Mouse (Mus musculus) right cerebral cortex, postnatal 4 days (tissue): ENCODE measurements at regions not wholly inside any gene's neighbourhood (a gene's known extent, or its start where the extent isn't known, plus 50 kb on each side); places are given as distances from the start of the nearest gene placed in this dataset.
A peak's percentile ranks its signal among the peaks of the same experiment; 100 is the strongest.

Experiments
- DNase-seq: peaks from one replicate; pipeline ENCODE4 v3.0.0-alpha.2; 2022

GRCm38 (mm10) chr12:27283964-27284363 lies 58.4 kb downstream of the Sox11 start:
- DNase-seq: no peak

DNA sequence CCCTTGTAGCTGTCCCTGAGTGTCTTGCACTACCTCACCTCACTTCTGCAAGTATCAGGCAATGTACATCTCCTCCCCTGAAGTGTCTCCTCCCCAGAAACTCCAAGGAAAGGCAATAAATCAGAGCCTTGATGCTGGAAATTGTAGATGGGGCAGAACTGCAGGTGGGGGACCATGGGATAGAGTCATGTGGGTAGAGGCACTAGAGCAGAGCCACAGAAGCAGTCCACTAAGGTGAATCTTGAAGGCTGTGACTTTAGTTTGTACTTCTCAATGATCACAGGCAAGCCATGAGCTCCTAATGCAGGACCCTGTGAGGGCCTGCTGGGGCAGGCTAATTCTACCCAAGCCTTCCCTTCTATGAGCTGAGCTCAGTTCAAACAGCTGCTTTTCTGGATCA lies 80.4 kb downstream of the Sox11 start:
- no peak for DNase-seq

DNA sequence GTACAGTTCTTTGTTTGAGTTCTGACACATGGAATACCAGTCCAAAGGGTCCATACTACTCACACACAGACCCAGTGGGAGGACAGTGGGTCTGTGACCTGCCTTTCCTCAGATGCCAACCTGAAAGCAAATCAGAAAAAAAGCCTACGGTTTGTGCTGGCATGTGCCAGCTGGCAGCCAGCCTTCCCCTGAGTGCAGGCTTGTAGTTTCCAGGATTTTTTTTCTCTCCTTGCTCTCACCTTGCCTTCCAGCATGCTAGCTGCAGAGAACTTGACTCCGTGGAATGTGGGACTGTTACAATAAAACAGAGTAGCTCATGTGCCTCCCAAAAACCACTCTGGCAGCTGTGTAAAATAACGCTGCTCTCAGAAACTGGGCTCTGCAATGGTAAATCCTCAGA lies 88.2 kb downstream of the Sox11 start:
- no peak for DNase-seq

GRCm38 (mm10) chr12:27251521-27251920 lies 90.9 kb downstream of the Sox11 start:
- no peak for DNase-seq

DNA sequence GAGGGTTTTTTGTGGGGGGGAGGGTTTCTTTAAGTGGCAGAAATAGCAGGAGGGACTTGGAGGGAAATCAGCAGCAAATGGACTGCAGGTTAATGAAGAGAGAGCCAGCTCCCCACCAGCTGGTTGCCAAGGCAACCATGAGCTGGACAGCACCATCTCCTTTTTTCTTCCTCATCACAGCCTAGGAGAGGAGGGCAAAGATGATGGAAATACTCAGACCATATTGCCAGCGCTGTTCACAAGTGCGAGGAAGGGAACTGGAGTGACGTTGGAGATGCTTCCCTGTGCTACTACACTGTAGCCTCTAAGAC lies 93.9 kb downstream of the Sox11 start:
- peak; percentile 21 for DNase-seq

GRCm38 (mm10) chr12:27247756-27248544 lies 94.4 kb downstream of the Sox11 start:
- DNase-seq: peak; percentile 13

DNA sequence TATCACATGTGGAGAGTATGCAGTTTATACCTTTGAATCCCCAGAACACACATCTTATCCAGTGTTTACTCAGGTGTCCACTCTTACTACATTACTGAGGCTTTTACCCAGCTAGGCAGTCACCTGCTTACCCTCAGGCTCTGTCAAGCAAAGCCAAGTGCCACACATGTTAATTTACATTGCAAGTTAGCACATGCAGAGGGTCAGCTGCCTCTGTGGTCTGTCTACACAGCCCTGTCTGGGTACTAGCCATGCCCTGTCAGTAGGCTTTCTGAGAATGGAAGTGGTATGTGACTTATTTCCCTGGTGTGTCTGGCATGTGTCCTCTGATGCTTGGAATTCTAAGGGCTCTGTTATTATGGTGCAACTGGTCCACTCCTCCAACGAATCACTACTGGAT lies 106.6 kb downstream of the Sox11 start:
- no peak for DNase-seq

- DNase-seq: no peak
Observed at GRCm38 (mm10) chr12:27221541-27221940, 120.8 kb downstream of the Sox11 start.

DNA sequence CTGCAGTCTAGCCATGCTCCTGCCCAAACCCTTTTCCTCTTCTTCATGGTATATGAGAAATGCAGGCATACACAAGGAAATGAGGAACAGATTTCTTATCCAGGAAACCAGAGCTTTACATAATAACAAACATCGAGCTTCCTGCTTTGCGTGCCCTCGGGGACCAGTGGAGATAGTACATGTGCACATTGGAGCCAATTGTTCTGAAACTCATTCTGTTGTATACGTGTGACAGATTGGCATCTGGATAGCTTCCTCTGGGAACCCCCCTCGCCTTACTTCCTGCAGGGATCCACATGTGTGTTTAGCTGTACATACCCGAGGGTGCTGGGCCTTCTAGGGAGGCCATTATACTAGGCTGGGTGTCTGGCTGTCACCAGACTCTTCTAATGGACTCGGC lies 141.2 kb downstream of the Sox11 start:
- no peak for DNase-seq

DNA sequence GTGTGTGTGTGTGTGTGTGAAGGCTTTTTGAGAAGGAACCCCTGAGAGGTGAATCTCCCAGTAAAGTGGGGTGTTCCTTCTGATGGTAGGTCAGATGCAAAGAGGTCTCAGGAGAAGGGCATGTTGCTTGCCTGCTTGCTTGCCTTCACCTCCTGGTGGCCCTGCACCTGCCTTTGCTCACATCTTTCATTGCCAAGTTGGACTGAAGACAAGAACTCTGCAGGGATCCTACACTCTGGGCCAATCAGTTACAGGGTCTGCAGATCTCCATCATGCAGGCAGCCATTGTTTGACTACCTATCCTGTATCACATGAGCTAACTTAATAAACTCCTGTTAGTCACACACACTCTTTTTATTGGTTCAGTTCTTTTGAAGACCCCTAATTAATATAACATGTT lies 148.4 kb downstream of the Sox11 start:
- DNase-seq: no peak

DNA sequence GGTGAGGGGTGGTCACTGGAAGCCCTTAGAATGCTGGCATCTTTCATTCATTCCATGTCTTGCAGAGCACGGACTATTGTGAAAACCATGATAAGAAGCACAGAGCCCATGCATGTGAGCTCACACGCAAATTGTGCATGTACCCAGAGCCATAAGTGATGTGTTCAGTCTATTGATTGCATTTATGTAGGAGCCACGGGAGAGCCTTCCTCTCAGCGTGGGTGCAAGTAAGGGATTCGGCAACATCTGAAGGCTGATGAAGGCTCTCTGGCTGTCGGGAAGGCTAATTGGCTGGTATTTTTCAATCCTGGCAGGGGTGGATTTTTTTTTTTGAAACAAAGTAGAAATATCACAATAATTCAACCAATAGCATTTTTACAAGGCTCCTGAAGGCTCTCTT lies 150.5 kb downstream of the Sox11 start:
- DNase-seq: no peak

DNA sequence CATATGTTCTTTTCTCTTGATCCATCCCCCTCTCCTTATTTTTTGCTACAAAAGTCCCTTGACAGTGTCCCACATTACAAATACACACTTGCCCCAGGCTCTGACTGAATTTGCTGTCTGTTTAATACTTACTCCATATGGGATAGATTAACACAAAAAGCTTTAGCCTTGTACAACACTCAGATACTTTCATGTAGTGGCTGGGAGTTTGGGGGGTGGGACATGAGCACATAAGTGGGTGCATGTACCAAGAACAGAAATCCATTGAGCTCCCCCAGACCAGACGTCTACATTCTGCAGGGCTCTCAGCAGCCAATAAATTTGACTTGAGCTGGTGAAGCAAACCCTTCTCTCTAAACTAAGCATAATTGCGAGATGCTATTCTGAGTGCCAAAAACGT lies 154.9 kb downstream of the Sox11 start:
- DNase-seq: no peak

DNA sequence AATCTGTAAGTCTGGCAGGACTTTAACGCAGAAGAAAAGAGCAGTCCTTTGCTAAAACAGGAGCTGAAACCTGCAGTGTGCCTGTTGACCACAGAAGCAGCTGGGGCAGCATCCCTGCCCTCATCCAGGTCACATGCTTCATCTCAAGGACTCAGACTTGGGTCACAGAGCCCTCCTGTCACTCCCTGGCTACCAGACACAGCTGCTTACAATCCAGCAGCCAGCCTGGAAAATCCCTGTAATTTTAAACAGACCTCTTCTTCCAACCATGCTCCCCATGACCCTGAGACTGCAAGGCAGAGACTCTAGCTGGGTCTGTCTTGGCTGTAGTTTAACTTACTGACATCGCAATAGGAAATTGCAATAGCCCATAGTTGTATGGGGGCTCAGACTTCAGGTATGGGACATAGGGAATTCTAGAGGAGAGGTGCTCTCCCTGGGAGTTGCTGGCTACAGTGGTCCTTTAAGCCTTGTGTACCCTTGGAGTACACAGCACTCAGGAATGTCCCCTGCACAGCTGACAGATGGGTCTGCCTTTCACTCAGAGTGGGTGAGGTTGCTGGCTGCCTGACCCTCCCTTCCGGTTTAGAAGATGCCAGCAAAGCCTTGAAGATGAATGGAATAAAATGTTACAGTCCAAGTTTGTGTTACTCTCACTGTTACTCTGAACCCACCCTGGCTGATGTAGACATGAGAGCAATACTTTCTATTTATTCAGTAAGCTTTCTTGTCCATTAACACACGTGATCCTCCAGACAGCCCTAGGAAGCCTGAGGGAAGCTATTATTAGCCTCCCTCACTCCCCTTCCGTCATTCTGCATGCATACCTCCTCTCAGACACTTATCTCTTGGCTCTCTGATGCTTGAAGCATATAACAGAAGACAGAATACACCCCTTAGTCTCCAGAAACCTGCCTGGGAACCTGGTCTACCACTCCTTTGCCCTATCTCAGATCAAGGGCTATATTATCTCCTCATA lies 159.7 kb downstream of the Sox11 start:
- DNase-seq: no peak

- DNase-seq: no peak
Observed at GRCm38 (mm10) chr12:27173561-27173960, 168.8 kb downstream of the Sox11 start.

DNA sequence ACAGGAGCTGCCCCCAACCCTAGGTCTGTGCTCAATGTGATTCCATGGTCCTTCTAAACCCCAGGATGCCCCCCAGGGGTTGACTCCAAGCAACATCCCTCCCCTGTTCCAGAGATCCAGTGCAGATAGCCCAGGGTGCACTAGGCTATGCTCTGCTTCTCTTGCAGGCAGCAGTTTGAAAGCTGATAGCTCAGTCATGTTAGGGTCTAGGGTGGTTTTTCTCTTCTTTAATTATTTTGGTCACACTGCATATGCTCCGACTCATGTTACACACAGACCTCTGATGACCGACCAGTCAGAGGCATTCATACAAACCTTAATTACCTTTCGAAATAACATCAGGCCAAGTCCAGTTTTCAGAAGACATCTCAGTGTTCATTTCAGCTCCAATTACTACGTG lies 169.2 kb downstream of the Sox11 start:
- DNase-seq: no peak

- no peak for DNase-seq
Observed at GRCm38 (mm10) chr12:27171595-27171994, 170.8 kb downstream of the Sox11 start.

DNA sequence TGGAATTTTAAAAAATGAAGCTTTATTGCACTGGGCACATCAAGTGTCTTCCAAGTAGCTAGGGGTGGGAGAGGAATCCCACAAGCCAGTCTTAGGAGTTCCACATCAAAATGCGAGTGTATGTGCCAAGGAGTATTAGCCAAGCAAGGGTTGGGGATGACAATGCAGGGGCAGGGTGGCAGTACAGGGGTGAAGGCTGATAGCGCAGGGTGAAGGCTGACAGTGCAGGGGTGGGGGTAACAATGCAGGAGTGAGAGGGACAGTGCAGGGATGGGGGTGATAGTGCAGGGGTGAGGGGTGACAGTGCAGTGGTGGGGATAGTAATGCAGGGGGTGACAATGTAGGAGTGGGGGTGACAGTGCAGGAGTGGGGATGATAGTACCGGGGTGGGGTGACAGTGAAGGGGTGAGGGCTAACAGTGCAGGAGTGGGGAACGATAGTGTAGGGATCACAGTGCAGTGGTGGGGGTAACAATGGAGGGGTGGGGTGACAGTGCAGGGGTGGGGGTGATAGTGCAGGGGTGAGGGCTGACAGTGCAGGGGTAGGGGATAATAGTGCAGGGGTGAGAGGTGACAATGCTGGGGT lies 177.4 kb downstream of the Sox11 start:
- DNase-seq: no peak

GRCm38 (mm10) chr12:27160063-27160686 lies 182.2 kb downstream of the Sox11 start:
- DNase-seq: no peak

GRCm38 (mm10) chr12:27159416-27160062 lies 182.8 kb downstream of the Sox11 start:
- peak; percentile 37 for DNase-seq

DNA sequence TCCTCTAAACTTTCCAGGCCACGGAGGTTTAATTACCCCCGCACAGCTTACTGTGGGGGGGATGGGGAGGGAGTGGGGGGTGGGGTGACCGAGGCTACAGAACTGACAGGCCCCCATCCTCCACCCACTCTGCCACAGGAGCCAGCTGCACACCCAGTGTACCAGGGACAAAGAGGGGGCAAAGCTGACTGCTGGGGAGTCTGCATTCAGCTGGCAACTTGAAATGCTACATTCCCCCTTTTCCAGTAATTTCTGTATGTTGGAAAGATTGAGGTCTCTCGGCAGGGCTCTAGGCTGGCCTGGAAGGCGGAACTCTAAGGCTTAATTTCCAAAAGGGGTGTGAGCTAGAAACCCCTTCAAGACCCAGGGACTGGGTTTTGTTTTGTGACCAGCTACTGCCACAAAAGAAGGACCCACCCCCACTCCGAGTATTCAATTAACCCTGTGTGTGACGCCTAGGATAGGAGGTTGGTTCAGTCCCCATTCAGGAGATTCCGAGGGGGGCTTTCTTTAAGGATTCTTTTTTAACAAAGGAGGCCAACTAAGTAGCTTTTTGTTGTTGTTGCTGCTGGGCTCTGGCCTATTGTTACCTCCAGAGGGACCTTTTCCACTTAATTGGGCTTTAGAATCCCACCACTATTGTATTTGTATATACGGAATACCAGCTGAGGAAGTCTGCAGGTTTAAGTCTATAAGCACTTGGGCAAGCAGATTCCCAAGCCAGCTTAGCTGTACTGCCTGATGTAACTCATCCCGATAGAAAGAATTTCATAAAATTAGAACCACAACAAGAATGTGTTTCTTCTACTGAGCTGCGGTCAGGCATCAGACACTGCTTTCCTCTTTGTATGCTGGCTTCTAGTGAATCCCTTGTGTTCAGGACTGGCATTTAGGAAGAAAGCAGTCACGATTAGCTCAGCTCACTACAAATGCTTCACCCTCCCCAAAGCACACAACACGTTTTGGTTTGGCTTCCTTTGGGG lies 191.2 kb downstream of the Sox11 start:
- DNase-seq: no peak

DNA sequence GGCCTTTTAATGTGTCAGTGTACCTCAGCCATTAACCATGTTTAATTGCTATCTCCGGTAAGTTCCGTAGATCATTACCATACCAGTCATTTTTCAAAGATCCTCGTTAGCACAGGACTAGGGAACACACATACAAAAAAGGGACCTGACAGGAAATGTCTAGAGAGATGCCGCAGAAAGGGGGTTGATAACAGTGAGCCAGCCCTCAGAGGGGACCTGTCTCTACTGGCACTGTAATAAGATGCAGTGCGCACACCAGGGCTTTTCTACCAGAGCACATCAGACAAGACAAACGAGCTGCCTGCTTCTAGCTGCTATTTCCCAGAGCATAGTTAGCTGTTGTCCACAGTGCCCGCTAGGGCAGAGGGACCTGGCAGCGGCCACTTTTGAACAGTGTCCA lies 199.1 kb downstream of the Sox11 start:
- DNase-seq: no peak

- DNase-seq: no peak
Observed at GRCm38 (mm10) chr12:27140335-27140702, 202.1 kb downstream of the Sox11 start.
